Mouse (Mus musculus) bone marrow, adult 2 months (tissue): Measurements from ENCODE around the gene Gm5244.

Experiments
- CTCF ChIP-seq: fragments of 200-500 bp; IDR thresholded peaks from 2 replicates; pipeline ENCODE4 v1.5.1; 2011; ENCODE audit warnings: low read length, control low read depth; ENCODE audit not compliant: control insufficient read depth, insufficient read depth
- POLR2A ChIP-seq: fragments of 200-500 bp; IDR thresholded peaks from 2 replicates; pipeline ENCODE4 v1.6.1; 2011; ENCODE audit warnings: low read depth, mild to moderate bottlenecking, control low read depth, low read length, borderline replicate concordance; ENCODE audit not compliant: control insufficient read depth

DNA sequence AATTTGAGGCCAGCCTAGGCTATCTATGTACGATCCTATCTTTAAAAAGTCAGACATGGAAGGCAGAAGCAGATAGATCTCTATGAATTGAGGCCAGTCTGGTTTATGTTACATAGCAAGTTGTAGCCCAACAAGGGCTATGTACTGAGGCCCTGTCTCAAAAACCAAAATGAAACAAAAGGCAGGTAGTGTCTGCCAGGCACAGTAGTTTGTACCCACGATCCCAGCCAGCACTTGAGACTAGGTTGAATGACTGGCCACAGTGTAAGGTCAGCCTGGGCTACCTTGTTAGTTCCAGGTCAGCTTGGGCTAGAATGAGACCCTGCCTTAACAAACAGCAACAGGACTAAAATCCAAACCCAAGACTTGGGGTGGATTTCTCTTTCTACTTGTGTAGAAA is 45.9 kb upstream of the Gm5244 start:
- no peak for TF ChIP-seq CTCF
- no peak for TF ChIP-seq POLR2A
